Mouse (Mus musculus) thymus, adult 2 months (tissue): Measurements from ENCODE around the gene Ap2a1. TPM values are rescaled to one million over a fixed set of nuclear protein-coding genes. Genes with fewer than 3 reads are reported as not detected.
A peak's percentile ranks its signal among the peaks of the same experiment; 100 is the strongest.

Experiments used
- DNase-seq: peaks from one replicate; pipeline ENCODE4 v3.0.0; 2021
- H3K27ac ChIP-seq: fragments of 200-500 bp; 2 replicates; pipeline ENCODE4 v1.5.1; 2012; ENCODE audit warnings: low read length, control low read depth; ENCODE audit not compliant: control insufficient read depth, insufficient read depth
- H3K27me3 ChIP-seq: fragments of 200-500 bp; 2 replicates; pipeline ENCODE4 v1.6.1; 2012; ENCODE audit warnings: mild to moderate bottlenecking, low read length, moderate library complexity, mixed read lengths; ENCODE audit not compliant: control insufficient read depth, insufficient read depth
- H3K36me3 ChIP-seq: fragments of 200-500 bp; 2 replicates; pipeline ENCODE4 v1.6.1; 2012; ENCODE audit warnings: mild to moderate bottlenecking, low read length, moderate library complexity; ENCODE audit not compliant: control insufficient read depth, insufficient read depth
- H3K4me1 ChIP-seq: fragments of 200-500 bp; replicated peaks from 2 replicates; pipeline ENCODE4 v1.6.1; 2012; ENCODE audit warnings: low read length; ENCODE audit not compliant: control insufficient read depth, insufficient read depth
- H3K4me3 ChIP-seq: fragments of 200-500 bp; 2 replicates; pipeline ENCODE4 v1.5.1; 2012; ENCODE audit warnings: mild to moderate bottlenecking, low read length, control low read depth, moderate library complexity; ENCODE audit not compliant: control insufficient read depth, insufficient read depth
- CTCF ChIP-seq: fragments of 200-500 bp; IDR thresholded peaks from 2 replicates; pipeline ENCODE4 v1.5.1; 2012; ENCODE audit warnings: mild to moderate bottlenecking, control low read depth, low read length, moderate library complexity, borderline replicate concordance; ENCODE audit not compliant: control insufficient read depth, poor library complexity, insufficient read depth; ENCODE audit errors: extremely low read depth
- POLR2A ChIP-seq: fragments of 200-500 bp; IDR thresholded peaks from 2 replicates; pipeline ENCODE4 v1.6.1; 2012; ENCODE audit warnings: mild to moderate bottlenecking, low read length, control low read depth, moderate library complexity; ENCODE audit not compliant: control insufficient read depth, poor library complexity, insufficient read depth; ENCODE audit errors: extremely low read depth
- WGBS: fragments of 180-500 bp; shearing (Covaris S2); methylation state at CpG from one replicate; pipeline ENCODE4 v1.1.7; 2018; 5-methylcytosine and 5-hydroxymethylcytosine counted together
- polyA plus RNA-seq: library from polyadenylated mRNA; depleted of rRNA; stranded (reverse); fragments of >200 nt; gene quantifications from 2 replicates; pipeline ENCODE4 v1.2.3, GENCODE M21; 2012

Ap2a1 gene
- polyA plus RNA-seq, 1 experiment: 133 TPM

DNA sequence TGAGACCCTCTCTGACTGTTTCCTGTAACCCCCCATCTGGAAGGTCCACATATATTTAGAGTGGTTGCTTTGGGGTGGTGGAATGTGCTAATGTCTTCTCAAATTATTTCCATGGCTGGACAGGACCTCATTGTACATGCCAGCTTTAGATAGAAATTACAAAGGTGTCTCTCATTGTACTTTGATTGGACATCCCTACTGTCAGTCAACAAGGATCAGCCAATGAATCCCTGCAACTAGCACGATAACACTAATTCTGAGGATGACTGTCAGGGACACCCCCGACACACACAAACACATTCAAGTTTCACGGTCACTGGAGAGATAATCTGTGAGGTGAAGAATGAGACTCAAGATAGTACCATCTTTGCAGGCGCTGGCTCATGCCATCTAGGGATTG lies 9.4 kb upstream of the Ap2a1 start:
- TF ChIP-seq CTCF (no peak), POLR2A (no peak)
- H3K27ac ChIP-seq: no peak overlapping the region
- no peaks in the 10 kb centered on the region for H3K36me3 ChIP-seq
- DNase-seq: no peak
- WGBS: 99% methylated on average over 4 of the region's 4 CpGs
- no peaks in the 10 kb centered on the region for H3K4me1 ChIP-seq
- H3K27me3 ChIP-seq: no peaks in the 10 kb centered on the region
- no peak overlapping the region for H3K4me3 ChIP-seq

DNA sequence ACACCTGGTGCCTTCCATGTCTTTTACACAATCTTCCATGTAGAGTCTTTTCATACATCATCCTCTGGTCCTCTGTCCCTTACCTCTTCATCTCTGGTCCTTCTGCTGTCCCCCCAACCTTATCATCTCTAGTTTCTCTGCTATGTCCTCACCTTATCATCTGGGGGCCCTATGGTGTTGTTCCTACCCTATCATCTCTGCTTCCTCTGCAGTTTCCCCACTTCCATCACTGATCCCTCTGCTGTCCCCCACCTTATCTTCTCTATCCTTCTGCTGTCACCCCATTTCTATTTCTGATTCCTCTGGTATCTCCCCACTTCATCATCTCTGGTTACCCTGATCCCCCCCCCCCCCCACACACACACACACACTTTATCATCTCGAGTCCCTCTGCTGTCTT lies 726 bp downstream of the Ap2a1 start:
- Histone ChIP-seq H3K36me3 (no peaks in the 10 kb centered on the region; the same call in 1 of the 2 replicates), H3K27ac (no peak overlapping the region), H3K4me1 (peaks cover 2% of the 10 kb centered on the region; the same call in 1 of the 2 replicates), H3K4me3 (peak overlapping the region; percentile 97), H3K27me3 (no peaks in the 10 kb centered on the region)
- 0% methylated on average over 1 of the region's 1 CpGs for WGBS
- no peak for DNase-seq
- TF ChIP-seq POLR2A (no peak), CTCF (no peak)

DNA sequence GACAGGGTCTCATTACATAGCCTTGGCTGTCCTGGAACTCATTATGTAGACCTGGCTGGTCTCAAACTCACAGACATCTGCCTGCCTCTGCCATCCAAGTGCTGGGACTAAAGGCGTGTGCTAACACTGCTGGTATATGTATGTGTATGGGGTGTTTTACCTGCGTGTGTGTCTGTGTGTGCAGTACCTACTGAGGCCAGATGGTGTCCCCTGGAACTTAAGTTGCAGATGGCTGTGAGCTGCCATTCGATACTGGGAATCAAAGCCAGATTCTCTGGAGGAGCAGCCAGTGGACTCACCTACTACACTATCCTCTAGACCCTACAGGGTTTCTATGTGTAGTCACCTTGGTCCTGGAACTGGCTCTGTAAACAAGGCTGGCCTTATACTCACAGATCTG lies 3.8 kb downstream of the Ap2a1 start:
- H3K36me3 ChIP-seq: no peaks in the 10 kb centered on the region; the same call in 1 of the 2 replicates
- H3K27me3 ChIP-seq: no peaks in the 10 kb centered on the region
- H3K4me1 ChIP-seq: peaks cover 2% of the 10 kb centered on the region; the same call in 1 of the 2 replicates
- no peak overlapping the region for H3K4me3 ChIP-seq
- DNase-seq: no peak
- 93% methylated on average over 3 of the region's 3 CpGs for WGBS
- TF ChIP-seq CTCF (no peak), POLR2A (no peak)
- no peak overlapping the region for H3K27ac ChIP-seq

DNA sequence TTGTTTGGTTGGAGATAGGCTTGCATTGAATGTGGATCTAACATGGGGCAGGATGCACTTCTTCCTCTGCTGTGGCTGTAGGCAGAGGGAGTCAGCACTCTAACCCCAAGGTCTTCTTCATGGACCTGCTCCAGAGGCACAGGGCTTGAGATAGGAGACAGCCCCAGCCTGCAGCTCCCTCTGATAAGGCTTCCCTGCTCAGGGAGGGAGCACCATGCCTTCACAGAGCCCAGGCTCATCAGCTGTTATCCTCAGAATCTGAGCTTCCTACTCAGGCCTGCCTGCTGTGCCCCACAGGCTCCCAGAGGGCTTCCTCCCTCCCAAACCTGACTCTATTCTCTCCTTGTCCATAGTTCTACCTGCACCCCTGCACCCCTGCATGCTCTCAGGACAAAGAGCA lies 6.8 kb downstream of the Ap2a1 start:
- TF ChIP-seq CTCF (no peak), POLR2A (no peak)
- Histone ChIP-seq H3K27ac (no peak overlapping the region), H3K4me3 (no peak overlapping the region), H3K36me3 (no peaks in the 10 kb centered on the region; the same call in 1 of the 2 replicates), H3K27me3 (no peaks in the 10 kb centered on the region), H3K4me1 (no peaks in the 10 kb centered on the region)
- DNase-seq: no peak

DNA sequence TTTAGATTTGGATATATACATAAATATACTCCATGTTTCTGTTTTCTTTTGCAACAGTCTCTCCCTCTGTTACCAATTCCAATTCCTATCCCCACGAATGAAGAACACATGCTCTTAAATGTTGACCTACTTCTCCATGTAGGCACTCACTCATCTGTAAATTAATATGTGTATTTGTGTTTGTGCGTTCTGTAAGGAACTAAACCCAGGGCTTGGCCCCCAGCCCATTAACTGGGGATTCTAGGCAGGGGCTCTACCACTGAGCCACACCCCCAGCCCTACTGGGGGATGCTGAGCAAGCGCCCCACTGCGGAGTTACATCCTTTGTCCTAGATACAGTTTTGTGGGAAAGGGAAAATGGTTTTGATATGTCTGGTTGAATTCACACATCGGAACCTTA lies 10.2 kb downstream of the Ap2a1 start:
- no peak overlapping the region for H3K27ac ChIP-seq
- WGBS: 97% methylated on average over 5 of the region's 5 CpGs
- no peaks in the 10 kb centered on the region; the same call in none of the 2 replicates for H3K36me3 ChIP-seq
- no peaks in the 10 kb centered on the region for H3K4me1 ChIP-seq
- TF ChIP-seq CTCF: no peak
- TF ChIP-seq POLR2A: no peak
- no peaks in the 10 kb centered on the region for H3K27me3 ChIP-seq
- H3K4me3 ChIP-seq: no peak overlapping the region
- no peak for DNase-seq

DNA sequence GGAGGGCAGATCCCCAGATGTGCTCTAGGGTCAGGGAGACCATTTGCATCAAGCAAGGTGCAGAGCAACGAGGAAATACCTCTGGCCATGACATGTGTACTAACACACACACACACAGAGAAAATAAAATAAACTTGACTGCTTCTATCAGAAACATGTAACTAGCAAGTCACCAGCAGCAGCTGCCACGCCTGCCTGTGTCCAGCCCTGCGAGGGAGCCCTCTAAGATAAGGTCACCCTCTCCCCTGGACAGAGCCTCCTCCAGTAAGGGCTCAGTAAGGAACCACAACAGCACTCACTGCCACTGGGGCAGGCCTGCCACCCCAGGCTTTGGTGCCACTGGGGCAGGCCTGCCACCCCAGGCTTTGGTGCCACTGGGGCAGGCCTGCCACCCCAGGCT lies 11.1 kb downstream of the Ap2a1 start:
- Histone ChIP-seq H3K4me1 (no peaks in the 10 kb centered on the region), H3K4me3 (no peak overlapping the region), H3K36me3 (peaks cover 4% of the 10 kb centered on the region), H3K27me3 (no peaks in the 10 kb centered on the region), H3K27ac (no peak overlapping the region)
- no peak for TF ChIP-seq POLR2A
- TF ChIP-seq CTCF: no peak
- DNase-seq: no peak
- WGBS: 95% methylated on average over 3 of the region's 3 CpGs

DNA sequence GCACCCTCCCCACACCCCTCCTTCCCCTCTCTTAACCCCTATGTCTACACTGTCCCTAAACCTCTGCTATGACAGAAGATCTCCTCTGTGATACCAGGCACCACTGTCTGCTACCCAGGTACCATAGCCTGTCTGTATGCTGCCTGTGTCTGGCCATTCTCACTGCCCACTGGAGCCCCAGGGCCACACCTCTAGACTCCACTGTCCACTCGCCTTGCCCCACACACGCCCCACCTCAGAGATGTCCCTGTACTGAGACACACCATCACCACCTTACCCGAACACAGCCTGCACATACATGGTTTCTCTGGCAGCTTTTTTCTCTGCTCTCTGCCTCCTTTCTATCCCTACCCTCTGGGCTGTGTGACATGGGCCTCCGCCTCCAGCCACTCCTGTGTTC lies 12.4 kb downstream of the Ap2a1 start:
- no peak for TF ChIP-seq POLR2A
- no peak for TF ChIP-seq CTCF
- H3K4me3 ChIP-seq: no peak overlapping the region
- no peak for DNase-seq
- WGBS: 98% methylated on average over 4 of the region's 4 CpGs
- peaks cover 7% of the 10 kb centered on the region for H3K36me3 ChIP-seq
- no peaks in the 10 kb centered on the region for H3K4me1 ChIP-seq
- no peaks in the 10 kb centered on the region for H3K27me3 ChIP-seq
- H3K27ac ChIP-seq: no peak overlapping the region

DNA sequence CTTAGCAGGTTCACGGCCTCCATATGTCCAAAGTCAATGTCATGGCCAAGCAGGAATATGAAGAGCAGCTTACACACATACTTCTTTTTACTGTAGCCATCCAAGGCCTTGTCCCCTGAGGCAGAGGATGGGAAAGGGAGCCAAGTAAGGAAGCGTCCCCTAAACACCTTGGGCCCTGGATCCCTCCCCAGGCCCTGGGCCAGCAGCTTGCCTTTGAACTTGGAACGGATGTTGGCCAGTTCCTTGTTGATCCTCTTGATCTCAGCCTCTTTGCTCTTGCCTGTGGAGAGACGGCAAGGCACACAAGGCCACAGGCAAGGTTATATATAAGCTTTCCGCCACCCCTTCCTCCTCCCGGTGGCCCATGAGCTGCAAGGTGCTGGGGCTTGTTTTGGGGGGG lies 13.1 kb downstream of the Ap2a1 start:
- no peak for DNase-seq
- no peak for TF ChIP-seq CTCF
- no peak for TF ChIP-seq POLR2A
- peaks cover 7% of the 10 kb centered on the region for H3K36me3 ChIP-seq
- H3K4me3 ChIP-seq: no peak overlapping the region
- 92% methylated on average over 6 of the region's 6 CpGs for WGBS
- no peaks in the 10 kb centered on the region for H3K27me3 ChIP-seq
- no peaks in the 10 kb centered on the region for H3K4me1 ChIP-seq
- H3K27ac ChIP-seq: no peak overlapping the region
